Comparison of ENCODE assay signal across 18 mouse cellular contexts in the genomic region with DNA sequence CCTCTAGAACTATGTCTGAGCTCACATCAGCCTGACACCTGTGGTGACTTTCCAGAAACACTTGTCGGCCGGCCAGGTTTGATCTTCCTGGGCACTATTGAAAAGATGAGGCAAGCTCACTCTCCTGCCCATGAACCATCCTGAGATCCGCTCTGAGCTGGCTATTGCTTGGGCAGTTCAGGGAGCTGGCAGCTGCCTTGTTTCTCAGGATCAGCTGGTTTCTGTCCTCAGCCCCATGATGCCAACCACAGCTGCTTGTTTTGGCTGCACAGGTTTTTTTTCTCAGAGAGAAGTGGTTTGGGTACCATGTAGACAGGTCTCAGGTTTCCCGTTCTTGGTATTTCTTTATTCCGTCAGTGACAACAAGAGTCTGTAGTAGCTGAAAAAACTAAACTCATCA. TPM values are rescaled to one million over a fixed set of nuclear protein-coding genes. Genes with fewer than 3 reads are reported as not detected.
"Had no signal": no experiment of that assay in that cellular context is flagged by ENCODE, and none has a peak within 500 bp of the region (broad histone marks: within the 10 kb centered on the region; RNA-seq: fewer than 3 reads in every experiment).

No protein-coding gene starts in this region.

- DNase-seq: retina, postnatal 1 day; right cerebral cortex, adult 18-20 months; right cerebral cortex, postnatal 14 days; right cerebral cortex, postnatal 25 days; right cerebral cortex, postnatal 4 days; spleen, adult 18-20 months; thymus, adult 18-20 months; thymus, adult 2 months; thymus, postnatal 14 days; thymus, postnatal 25 days; thymus, postnatal 36 days; thymus, postnatal 4 days had no signal

- H3K36me3 ChIP-seq: neural tube, embryonic 13.5 days; neural tube, embryonic 15.5 days; stomach, embryonic 15.5 days had no signal

- H3K4me2 ChIP-seq: neural tube, embryonic 13.5 days; neural tube, embryonic 15.5 days; stomach, embryonic 15.5 days had no signal

- H3K9ac ChIP-seq: neural tube, embryonic 13.5 days; neural tube, embryonic 15.5 days; stomach, embryonic 15.5 days had no signal

- H3K4me3 ChIP-seq: neural tube, embryonic 13.5 days; neural tube, embryonic 15.5 days; stomach, embryonic 15.5 days had no signal

- H3K27me3 ChIP-seq: neural tube, embryonic 13.5 days; neural tube, embryonic 15.5 days; stomach, embryonic 15.5 days had no signal

- H3K4me1 ChIP-seq: neural tube, embryonic 13.5 days; neural tube, embryonic 15.5 days; stomach, embryonic 15.5 days had no signal

- H3K27ac ChIP-seq: neural tube, embryonic 13.5 days; neural tube, embryonic 15.5 days; stomach, embryonic 15.5 days; stomach, postnatal 0 days had no signal

- H3K9me3 ChIP-seq: neural tube, embryonic 13.5 days; neural tube, embryonic 15.5 days had no signal

RNA-seq across cellular contexts. Expression of a gene that starts 19.9 kb away (rescaled TPM):
- total RNA-seq: neutrophil, adult 5-6 weeks had no signal

RNA-seq across cellular contexts. Expression of a gene that starts 44.9 kb away (rescaled TPM):
- polyA plus RNA-seq: neural tube, embryonic 13.5 days; neural tube, embryonic 14.5 days had no signal
